Mouse (Mus musculus) liver (tissue): ENCODE measurements around the gene Ctrc.
"Not testable (repeated sequence)": the region's sequence is repeated elsewhere in the genome, so short reads cannot be mapped to it uniquely, and the experiment has no call there.

Source experiments
- DNase-seq: peaks from one replicate; pipeline ENCODE4 v3.0.0-alpha.2; 2020; ENCODE audit warnings: mixed read lengths

Ctrc gene

GRCm38 (mm10) chr4:141781201-141781985 lies 64.8 kb downstream of the Ctrc start:
- DNase-seq: no peak

- no peak for DNase-seq
These were observed 66.3 kb downstream of the Ctrc start for GRCm38 (mm10) chr4:141779828-141780227.

- not testable (repeated sequence) for DNase-seq
These were observed 73.1 kb downstream of the Ctrc start for GRCm38 (mm10) chr4:141773019-141773418.

GRCm38 (mm10) chr4:141771823-141772222 lies 74.3 kb downstream of the Ctrc start:
- no peak for DNase-seq

GRCm38 (mm10) chr4:141769501-141770160 lies 76.5 kb downstream of the Ctrc start:
- DNase-seq: no peak

- peak; percentile 84 for DNase-seq
These were observed 78.7 kb downstream of the Ctrc start for GRCm38 (mm10) chr4:141767353-141768036.

GRCm38 (mm10) chr4:141766668-141767352 lies 79.3 kb downstream of the Ctrc start:
- DNase-seq: no peak

GRCm38 (mm10) chr4:141766316-141766667 lies 79.9 kb downstream of the Ctrc start:
- no peak for DNase-seq

- no peak for DNase-seq
These were observed 81.2 kb downstream of the Ctrc start for GRCm38 (mm10) chr4:141765008-141765407.
